ENCODE assay signal across 8 mouse cellular contexts in the genomic region with DNA sequence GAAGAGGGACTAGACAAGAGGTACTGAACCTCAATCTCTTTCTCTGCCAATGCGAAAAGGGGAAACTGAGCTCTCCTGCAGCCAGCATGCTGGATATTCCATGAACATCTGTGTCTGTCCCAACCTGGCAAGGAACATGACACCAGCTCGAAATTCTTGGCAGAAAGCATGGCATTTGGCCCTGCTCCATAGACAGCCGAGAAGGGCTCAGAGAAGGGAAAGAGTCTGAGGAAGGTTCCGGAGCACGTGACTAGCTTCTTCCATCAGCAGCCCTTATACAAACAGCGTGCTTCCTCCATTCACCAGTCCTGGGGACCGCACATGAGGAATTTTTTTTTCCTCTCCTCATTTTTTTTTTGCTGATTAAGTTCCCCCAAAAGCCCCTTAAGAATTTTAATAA. TPM values are rescaled to one million over a fixed set of nuclear protein-coding genes. Genes with fewer than 3 reads are reported as not detected.
A peak's percentile ranks its signal among the peaks of the same experiment; 100 is the strongest.
DNase-seq lines count a peak whose midpoint lies in the region; ATAC-seq lines count a peak whose summit lies in the region.
"Had no signal": no experiment of that assay in that cellular context is flagged by ENCODE, and none has a peak within 500 bp of the region (broad histone marks: within the 10 kb centered on the region; RNA-seq: fewer than 3 reads in every experiment).

No protein-coding gene starts in this region.

- peaks cover 5% of the 10 kb centered on the region; the same call in 1 of the 2 replicates for H3K4me1 ChIP-seq in brown adipose tissue, adult 24 weeks (ENCODE audit: control insufficient read depth, insufficient read depth, insufficient read length, low read length)

- no peak overlapping the region for H3K4me3 ChIP-seq in brown adipose tissue, adult 24 weeks (ENCODE audit: insufficient read depth, low read depth, low read length)

- H3K27ac ChIP-seq in brown adipose tissue, adult 24 weeks (replicated peaks; ENCODE audit: low read depth, low read length), result peak overlapping the region; percentile 42
- H3K27ac ChIP-seq: macrophage had no signal

- intact Hi-C loops in heart, postnatal 36 days (cut with DNase I), result loop anchor here (5.0 kb wide), 2 partner anchors 102 to 172 kb away; a partner anchor contains a TSS

- DNase-seq in kidney, postnatal 14 days, result peak; percentile 49
- DNase-seq in kidney, adult 8-10 months, result no peak
- DNase-seq in adipocyte (ENCODE audit: low spot score) (peak; percentile 90), MN1 (ENCODE audit: low spot score) (no peak)
- DNase-seq in heart, postnatal 36 days, result peak; percentile 33 to 40

- no peak for ATAC-seq in erythroid progenitor cell, adult 5-6 weeks (replicated peaks; ENCODE audit: low FRiP score, poor library complexity, severe bottlenecking)

RNA-seq across cellular contexts. Expression of a gene that starts 9.8 kb away (rescaled TPM):
- 9.7 and 10.0 TPM in 2 replicates for polyA plus RNA-seq in brown adipose tissue, adult 24 weeks (2012; ENCODE audit: insufficient read depth, insufficient read length, missing spikeins)
- 1 to 10 TPM; 7.9 to 10.0 TPM for total RNA-seq in heart, postnatal 36 days (2021)
- 2.1 TPM in 1 of 2 replicates, not detected in the other for total RNA-seq in erythroid progenitor cell, adult 5-6 weeks (2015; ENCODE audit: low replicate concordance)
- 1.7 and 6.5 TPM in 2 replicates for total RNA-seq in erythroid progenitor cell, adult 5-6 weeks (2017; ENCODE audit: low replicate concordance)

RNA-seq across cellular contexts. Expression of a gene that starts 57.8 kb away (rescaled TPM):
- not detected in 2 replicates for polyA plus RNA-seq in brown adipose tissue, adult 24 weeks (2012; ENCODE audit: insufficient read depth, insufficient read length, missing spikeins)
- total RNA-seq in heart, postnatal 36 days (2021), result under 1 TPM; 0.47 to 0.79 TPM
- not detected in 2 replicates for total RNA-seq in erythroid progenitor cell, adult 5-6 weeks (2015; ENCODE audit: low replicate concordance)
- total RNA-seq in erythroid progenitor cell, adult 5-6 weeks (2017; ENCODE audit: low replicate concordance), result not detected in 2 replicates
- polyA plus RNA-seq: macrophage had no signal

Comparison
In these comparisons a context has a peak if more than half of its experiments do, and no peak if none do; other contexts are left out.
1. DNase-seq: peak in kidney, postnatal 14 days (single experiment), adipocyte (single experiment) and heart, postnatal 36 days (2 of 2); none in kidney, adult 8-10 months (0 of 2) and MN1 (single experiment).